Mouse (Mus musculus): Measurements from ENCODE around the gene Msrb1. TPM values are rescaled to one million over a fixed set of nuclear protein-coding genes. Genes with fewer than 3 reads are reported as not detected.
A peak's percentile ranks its signal among the peaks of the same experiment; 100 is the strongest.

Msrb1 gene
- polyA plus RNA-seq, 1 experiment from 2014 or later = 59.8 TPM

- Histone ChIP-seq H3K36me3 (ENCODE audit: insufficient read depth, low read length) (peaks cover 5% of the 10 kb centered on the region; the same call in 1 of the 2 replicates), H3K4me3 (ENCODE audit: low read depth, low read length) (no peak overlapping the region), H3K9ac (replicated peaks; ENCODE audit: low read depth) (no peak overlapping the region), H3K4me2 (replicated peaks; ENCODE audit: low read depth, low read length) (no peak overlapping the region), H3K27me3 (replicated peaks; ENCODE audit: insufficient read depth, low read length) (peaks cover 4% of the 10 kb centered on the region; the same call in 1 of the 2 replicates), H3K9me3 (ENCODE audit: low read length) (no peaks in the 10 kb centered on the region), H3K4me1 (ENCODE audit: insufficient read depth, low read depth, low read length) (no peaks in the 10 kb centered on the region), H3K27ac (ENCODE audit: low read length) (no peak overlapping the region)
- 23% methylated on average over 7 of the region's 7 CpGs for WGBS
- ATAC-seq = peak; percentile 87
- peak; percentile 92 for DNase-seq (ENCODE audit: low spot score)
- peak; percentile 96 for TF ChIP-seq CTCF (IDR thresholded peaks at IDR 0.05)
- no peak for TF ChIP-seq EP300 (IDR thresholded peaks at IDR 0.05)
These were observed 9.4 kb downstream of the Msrb1 start for GRCm38 (mm10) chr17:24745526-24746497.

- H3K4me3 ChIP-seq (ENCODE audit: low read depth, low read length) = no peak overlapping the region
- H3K4me1 ChIP-seq (ENCODE audit: insufficient read depth, low read depth, low read length) = no peaks in the 10 kb centered on the region
- H3K4me2 ChIP-seq (replicated peaks; ENCODE audit: low read depth, low read length) = no peak overlapping the region
- TF ChIP-seq EP300 (IDR thresholded peaks at IDR 0.05) = no peak
- no peak for TF ChIP-seq CTCF (IDR thresholded peaks at IDR 0.05)
- 33% methylated on average over 4 of the region's 4 CpGs for WGBS
- H3K9me3 ChIP-seq (ENCODE audit: low read length) = no peaks in the 10 kb centered on the region
- H3K9ac ChIP-seq (replicated peaks; ENCODE audit: low read depth) = no peak overlapping the region
- H3K36me3 ChIP-seq (ENCODE audit: insufficient read depth, low read length) = no peaks in the 10 kb centered on the region; the same call in 1 of the 2 replicates
- ATAC-seq (no peak), DNase-seq (ENCODE audit: low spot score) (no peak)
- no peak overlapping the region for H3K27ac ChIP-seq (ENCODE audit: low read length)
- peaks cover 14% of the 10 kb centered on the region; the same call in 1 of the 2 replicates for H3K27me3 ChIP-seq (replicated peaks; ENCODE audit: insufficient read depth, low read length)
These were observed 10.5 kb downstream of the Msrb1 start for GRCm38 (mm10) chr17:24746986-24747385.

- TF ChIP-seq EP300 (IDR thresholded peaks at IDR 0.05) (no peak), CTCF (IDR thresholded peaks at IDR 0.05) (no peak)
- H3K9me3 ChIP-seq (ENCODE audit: low read length) = no peaks in the 10 kb centered on the region
- WGBS = 14% methylated on average over 4 of the region's 4 CpGs
- ATAC-seq = no peak
- H3K27me3 ChIP-seq (replicated peaks; ENCODE audit: insufficient read depth, low read length) = peaks cover 34% of the 10 kb centered on the region
- H3K36me3 ChIP-seq (ENCODE audit: insufficient read depth, low read length) = no peaks in the 10 kb centered on the region
- H3K27ac ChIP-seq (ENCODE audit: low read length) = no peak overlapping the region
- H3K4me1 ChIP-seq (ENCODE audit: insufficient read depth, low read depth, low read length) = peaks cover 3% of the 10 kb centered on the region
- H3K9ac ChIP-seq (replicated peaks; ENCODE audit: low read depth) = no peak overlapping the region
- no peak overlapping the region for H3K4me2 ChIP-seq (replicated peaks; ENCODE audit: low read depth, low read length)
- DNase-seq (ENCODE audit: low spot score) = no peak
- H3K4me3 ChIP-seq (ENCODE audit: low read depth, low read length) = no peak overlapping the region
These were observed 15.1 kb downstream of the Msrb1 start for GRCm38 (mm10) chr17:24751528-24751927.

GRCm38 (mm10) chr17:24752415-24753394 is 16.3 kb downstream of the Msrb1 start, which contains the start of gene Hs3st6:
TSS of gene Hs3st6 (plus strand) at chr17:24752988.
- Histone ChIP-seq H3K4me2 (replicated peaks; ENCODE audit: low read depth, low read length) (peak within 1 kb of the TSS; percentile 85), H3K4me1 (ENCODE audit: insufficient read depth, low read depth, low read length) (peaks cover 3% of the 10 kb centered on the region), H3K36me3 (ENCODE audit: insufficient read depth, low read length) (no peaks in the 10 kb centered on the region), H3K9me3 (ENCODE audit: low read length) (no peaks in the 10 kb centered on the region), H3K27ac (ENCODE audit: low read length) (no peak within 1 kb of the TSS), H3K27me3 (replicated peaks; ENCODE audit: insufficient read depth, low read length) (peaks cover 34% of the 10 kb centered on the region), H3K9ac (replicated peaks; ENCODE audit: low read depth) (no peak within 1 kb of the TSS), H3K4me3 (ENCODE audit: low read depth, low read length) (peak within 1 kb of the TSS; percentile 43)
- WGBS = 1% methylated on average over 37 of the region's 82 CpGs
- peak; percentile 94 for ATAC-seq
- TF ChIP-seq CTCF (IDR thresholded peaks at IDR 0.05) (no peak), EP300 (IDR thresholded peaks at IDR 0.05) (no peak)
- DNase-seq (ENCODE audit: low spot score) = peak; percentile 49

GRCm38 (mm10) chr17:24757394-24757793 is 21.0 kb downstream of the Msrb1 start:
- Histone ChIP-seq H3K27me3 (replicated peaks; ENCODE audit: insufficient read depth, low read length) (peaks cover 17% of the 10 kb centered on the region), H3K4me2 (replicated peaks; ENCODE audit: low read depth, low read length) (no peak overlapping the region), H3K36me3 (ENCODE audit: insufficient read depth, low read length) (no peaks in the 10 kb centered on the region), H3K9me3 (ENCODE audit: low read length) (no peaks in the 10 kb centered on the region), H3K9ac (replicated peaks; ENCODE audit: low read depth) (no peak overlapping the region), H3K4me1 (ENCODE audit: insufficient read depth, low read depth, low read length) (peaks cover 2% of the 10 kb centered on the region), H3K4me3 (ENCODE audit: low read depth, low read length) (no peak overlapping the region), H3K27ac (ENCODE audit: low read length) (no peak overlapping the region)
- whole genome bisulfite sequencing = 71% methylated on average over 1 of the region's 1 CpGs
- no peak for DNase-seq (ENCODE audit: low spot score)
- no peak for TF ChIP-seq CTCF (IDR thresholded peaks at IDR 0.05)
- no peak for TF ChIP-seq EP300 (IDR thresholded peaks at IDR 0.05)
- no peak for ATAC-seq
